Mouse (Mus musculus): ENCODE data around the gene Borcs8. TPM values are rescaled to one million over a fixed set of nuclear protein-coding genes. Genes with fewer than 3 reads are reported as not detected.

Gene Borcs8
- 30.9 and 33.6 TPM in 2 replicates for polyA plus RNA-seq (2015; fragmentation: Nextera tagmentation; extraction: Ambion mirVana)

DNA sequence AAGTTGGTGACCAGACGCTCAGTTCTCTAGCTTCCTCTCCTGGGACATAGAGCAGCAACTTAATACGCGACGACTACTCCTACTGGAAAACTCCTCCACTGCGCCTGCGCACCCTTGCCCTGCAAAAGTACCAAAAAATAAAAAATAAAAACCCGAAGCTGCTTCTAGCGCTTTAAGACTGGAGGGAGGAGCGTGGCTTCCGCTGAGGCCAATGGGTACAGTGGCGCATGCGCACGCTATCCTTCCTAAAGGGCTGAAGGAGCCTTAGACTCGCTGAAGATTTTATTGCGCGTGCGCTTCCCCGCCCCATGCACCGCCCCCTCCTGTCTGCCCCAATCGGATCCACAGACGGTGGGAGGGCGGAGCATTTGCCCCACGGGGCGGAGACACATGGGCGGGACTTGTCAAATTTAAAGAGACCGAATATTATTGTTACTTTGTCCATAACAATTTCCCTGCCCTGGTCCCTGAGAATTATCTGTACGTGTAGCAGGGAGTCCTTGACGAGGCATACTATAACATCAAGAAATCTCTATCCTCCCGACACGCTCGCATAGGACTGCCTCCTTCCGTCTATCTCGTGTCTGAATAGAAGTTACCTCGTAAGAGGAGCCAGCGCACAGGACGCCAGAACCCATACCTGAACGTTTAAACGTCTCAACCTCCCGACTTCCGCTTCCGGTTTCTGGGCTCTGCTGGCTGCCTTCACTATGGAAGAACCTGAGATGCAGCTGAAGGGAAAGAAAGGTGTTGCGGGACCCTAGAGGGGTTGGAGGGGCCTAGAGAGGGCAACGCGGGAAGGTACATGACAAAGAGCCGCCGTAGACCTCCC is at the start of gene Borcs8, which contains the start of the genes Rfxank and Mef2b:
Gene Borcs8 (plus strand): TSS at position 474 of the 832 bp plus-strand sequence.
Gene Rfxank (minus strand): TSS at position 129 of the 832 bp plus-strand sequence.
Gene Mef2b (plus strand): TSS at position 686 of the 832 bp plus-strand sequence.

DNA sequence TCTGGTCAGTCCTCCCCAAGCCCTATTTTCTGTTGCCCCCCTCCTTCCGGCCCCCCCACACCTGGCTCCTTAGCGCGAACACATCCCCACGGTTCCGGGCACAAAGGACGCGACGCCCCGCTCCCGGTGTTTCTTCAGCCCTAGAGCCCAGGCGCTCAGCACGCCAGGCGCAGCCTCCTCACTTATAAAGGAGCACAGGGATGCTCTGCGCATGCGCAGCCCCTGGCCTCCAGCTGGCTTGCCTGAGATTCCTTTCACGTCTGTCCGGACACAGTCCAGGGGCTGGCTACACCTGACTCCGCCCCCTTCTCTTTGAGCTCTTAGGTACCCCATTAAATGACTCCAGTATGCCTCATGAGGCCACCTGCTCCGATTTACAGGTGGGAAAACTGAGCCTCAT is 18.6 kb upstream of the Borcs8 start, which contains the start of gene Ncan:
Gene Ncan (minus strand): TSS at position 207 of the 400 bp plus-strand sequence.

DNA sequence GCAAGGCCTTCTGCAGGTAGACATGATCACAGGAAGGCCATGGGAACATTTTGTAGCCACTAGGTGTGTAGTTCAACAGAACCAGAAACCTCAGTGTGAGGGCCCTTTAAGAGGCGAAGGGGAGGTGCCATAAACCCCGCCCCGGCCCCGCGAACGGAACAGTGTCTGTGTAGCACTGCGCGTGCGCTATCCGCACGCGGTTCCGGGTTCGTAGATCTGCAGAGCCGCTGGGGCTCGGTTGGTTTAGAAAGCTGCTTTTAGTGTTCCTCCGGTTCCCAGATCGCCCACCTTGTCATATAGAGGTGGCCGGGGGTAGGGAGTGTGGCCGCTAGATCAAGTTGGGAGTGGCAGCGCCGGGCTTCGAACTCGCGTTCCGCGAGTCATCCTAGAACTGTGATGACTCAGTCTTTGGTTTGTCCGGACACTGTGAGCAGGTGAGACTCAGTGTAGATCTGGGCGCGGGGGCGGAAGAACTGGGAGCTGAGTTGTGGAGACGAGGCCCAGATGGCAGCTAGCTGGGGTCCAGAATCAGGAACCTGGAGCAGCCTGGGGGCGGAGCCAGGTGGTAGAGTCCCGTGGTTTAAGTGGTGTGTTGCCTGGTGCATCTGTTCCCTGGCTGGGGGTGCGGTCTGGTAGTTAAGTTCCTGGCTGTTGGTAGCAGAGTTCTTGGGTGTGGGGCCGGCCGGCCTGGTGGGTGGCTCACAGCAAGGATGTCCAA is 8.0 kb upstream of the Borcs8 start, which contains the start of gene Nr2c2ap:
Gene Nr2c2ap (plus strand): TSS at position 168 of the 718 bp plus-strand sequence.

DNA sequence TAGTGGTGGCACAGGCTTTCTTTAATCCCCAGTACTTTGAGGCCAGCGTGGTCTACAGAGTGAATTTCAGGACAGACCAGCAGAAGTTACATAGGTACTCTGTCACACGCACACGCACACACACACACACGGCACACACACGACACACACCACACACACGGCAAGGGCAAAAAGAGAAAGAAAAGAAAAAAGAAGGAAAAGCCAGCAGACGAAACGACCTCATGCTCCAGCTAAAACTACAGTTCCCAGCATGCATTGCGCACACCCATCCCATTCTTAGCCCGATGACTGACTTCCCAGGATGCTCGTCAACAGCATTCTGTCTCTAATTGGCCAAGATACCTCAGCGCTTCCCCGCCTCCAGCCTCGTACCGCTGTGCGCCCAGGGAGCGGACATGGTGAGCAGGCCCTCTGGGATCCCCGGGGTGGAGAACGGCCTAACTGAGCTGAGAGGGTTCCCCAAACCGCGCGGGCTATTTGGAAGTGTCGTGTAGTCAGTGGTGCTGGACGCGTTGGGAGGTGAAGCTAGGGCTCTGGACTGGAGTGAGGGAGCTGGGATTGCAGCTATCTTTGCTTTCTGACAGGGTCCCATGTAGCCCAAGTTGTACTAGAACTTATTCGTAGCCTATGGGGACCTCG is 32.9 kb downstream of the Borcs8 start, which contains the start of gene Tmem161a:
Gene Tmem161a (plus strand): TSS at position 314 of the 639 bp plus-strand sequence.

Small RNA genes within 50 kb of the gene (microRNA-seq; reads per million reads assigned to microRNA genes)
- not detected for gene Mir7066

Other genes starting within 250 kb of the Borcs8 start
- 2.2 and 2.3 TPM in 2 replicates for gene Tssk6, start 237.3 kb upstream of the Borcs8 start, polyA plus RNA-seq (2015; fragmentation: Nextera tagmentation; extraction: Ambion mirVana)
- 222 and 227 TPM in 2 replicates for gene Ndufa13, start 236.9 kb upstream of the Borcs8 start, polyA plus RNA-seq (2015; fragmentation: Nextera tagmentation; extraction: Ambion mirVana)
- 1.3 and 2.2 TPM in 2 replicates for gene Yjefn3, start 236.8 kb upstream of the Borcs8 start, polyA plus RNA-seq (2015; fragmentation: Nextera tagmentation; extraction: Ambion mirVana)
- gene Gatad2a, start 143.1 kb upstream of the Borcs8 start, polyA plus RNA-seq (2015; fragmentation: Nextera tagmentation; extraction: Ambion mirVana), result 26.5 and 27.4 TPM in 2 replicates
- 26.6 and 28.0 TPM in 2 replicates for gene Mau2, start 96.8 kb upstream of the Borcs8 start, polyA plus RNA-seq (2015; fragmentation: Nextera tagmentation; extraction: Ambion mirVana)
- gene Sugp1, start 96.7 kb upstream of the Borcs8 start, polyA plus RNA-seq (2015; fragmentation: Nextera tagmentation; extraction: Ambion mirVana), result 22.9 and 23.3 TPM in 2 replicates
- 0.14 TPM in 1 of 2 replicates, not detected in the other for gene Tm6sf2, start 66.6 kb upstream of the Borcs8 start, polyA plus RNA-seq (2015; fragmentation: Nextera tagmentation; extraction: Ambion mirVana)
- gene Hapln4, start 56.0 kb upstream of the Borcs8 start, polyA plus RNA-seq (2015; fragmentation: Nextera tagmentation; extraction: Ambion mirVana), result 0.04 TPM in 2 replicates
- gene Ncan, start 18.6 kb upstream of the Borcs8 start, polyA plus RNA-seq (2015; fragmentation: Nextera tagmentation; extraction: Ambion mirVana), result 0.10 and 0.16 TPM in 2 replicates
- gene Nr2c2ap, start 8.2 kb upstream of the Borcs8 start, polyA plus RNA-seq (2015; fragmentation: Nextera tagmentation; extraction: Ambion mirVana), result 29.3 and 31.3 TPM in 2 replicates
- gene Rfxank, start 345 bp upstream of the Borcs8 start, polyA plus RNA-seq (2015; fragmentation: Nextera tagmentation; extraction: Ambion mirVana), result 7.5 and 7.9 TPM in 2 replicates
- 0.24 and 0.37 TPM in 2 replicates for gene Mef2b, start 212 bp downstream of the Borcs8 start, polyA plus RNA-seq (2015; fragmentation: Nextera tagmentation; extraction: Ambion mirVana)
- gene Tmem161a, start 32.9 kb downstream of the Borcs8 start, polyA plus RNA-seq (2015; fragmentation: Nextera tagmentation; extraction: Ambion mirVana), result 38.0 and 43.3 TPM in 2 replicates
- gene Slc25a42, start 72.8 kb downstream of the Borcs8 start, polyA plus RNA-seq (2015; fragmentation: Nextera tagmentation; extraction: Ambion mirVana), result 2.6 and 2.7 TPM in 2 replicates
- gene Sugp2, start 94.7 kb downstream of the Borcs8 start, polyA plus RNA-seq (2015; fragmentation: Nextera tagmentation; extraction: Ambion mirVana), result 11.8 and 12.9 TPM in 2 replicates
- gene Armc6, start 95.0 kb downstream of the Borcs8 start, polyA plus RNA-seq (2015; fragmentation: Nextera tagmentation; extraction: Ambion mirVana), result 13.7 and 14.2 TPM in 2 replicates
- 17.3 and 19.4 TPM in 2 replicates for gene Homer3, start 143.3 kb downstream of the Borcs8 start, polyA plus RNA-seq (2015; fragmentation: Nextera tagmentation; extraction: Ambion mirVana)
- 27.6 and 29.6 TPM in 2 replicates for gene Ddx49, start 163.0 kb downstream of the Borcs8 start, polyA plus RNA-seq (2015; fragmentation: Nextera tagmentation; extraction: Ambion mirVana)
- 272 and 328 TPM in 2 replicates for gene Cope, start 163.0 kb downstream of the Borcs8 start, polyA plus RNA-seq (2015; fragmentation: Nextera tagmentation; extraction: Ambion mirVana)
- 0.99 and 1.0 TPM in 2 replicates for gene Cers1, start 176.3 kb downstream of the Borcs8 start, polyA plus RNA-seq (2015; fragmentation: Nextera tagmentation; extraction: Ambion mirVana)
- 0.39 and 0.50 TPM in 2 replicates for gene Gdf1, start 190.3 kb downstream of the Borcs8 start, polyA plus RNA-seq (2015; fragmentation: Nextera tagmentation; extraction: Ambion mirVana)
- 8.0 and 8.6 TPM in 2 replicates for gene Upf1, start 213.8 kb downstream of the Borcs8 start, polyA plus RNA-seq (2015; fragmentation: Nextera tagmentation; extraction: Ambion mirVana)
- gene Comp, start 234.1 kb downstream of the Borcs8 start, polyA plus RNA-seq (2015; fragmentation: Nextera tagmentation; extraction: Ambion mirVana), result 0.15 and 0.18 TPM in 2 replicates

Data from urinary bladder, postnatal 0 days (tissue).